In the genomic region with DNA sequence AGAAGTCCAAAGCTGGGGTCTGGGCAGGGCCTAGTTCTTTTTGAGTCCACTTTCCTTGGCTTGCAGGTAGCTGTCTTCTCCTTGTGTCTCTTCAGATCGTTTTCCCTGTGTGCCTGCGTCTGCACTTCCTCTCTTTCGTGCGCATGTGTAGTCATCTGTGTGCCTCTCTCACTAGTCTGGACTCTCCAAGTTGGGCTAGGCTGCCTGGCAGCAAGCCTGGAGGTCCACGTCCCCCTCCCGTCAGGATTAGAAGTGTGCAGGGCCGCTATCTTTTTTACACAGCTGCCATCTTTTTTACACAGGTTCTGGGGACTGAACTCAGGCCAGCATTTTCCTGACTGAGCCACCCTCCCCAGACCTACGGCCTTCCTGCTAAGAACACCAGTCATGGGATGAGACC, we compare ENCODE assay signal across 12 mouse cellular contexts. TPM values are rescaled to one million over a fixed set of nuclear protein-coding genes. Genes with fewer than 3 reads are reported as not detected.
DNase-seq lines count a peak whose midpoint lies in the region; ATAC-seq lines count a peak whose summit lies in the region.
"Had no signal": no experiment of that assay in that cellular context is flagged by ENCODE, and none has a peak within 500 bp of the region (broad histone marks: within the 10 kb centered on the region; RNA-seq: fewer than 3 reads in every experiment).

No protein-coding gene starts in this region.

- no peak overlapping the region for H3K9ac ChIP-seq in lung, embryonic 15.5 days
- no peak overlapping the region for H3K9ac ChIP-seq in forebrain, embryonic 15.5 days (replicated peaks)
- no peak overlapping the region; the same call in 1 of the 2 replicates for H3K9ac ChIP-seq in hindbrain, embryonic 16.5 days (ENCODE audit: low read depth, low read length)
- H3K9ac ChIP-seq in midbrain, embryonic 14.5 days (replicated peaks; ENCODE audit: low read length), result no peak overlapping the region
- H3K9ac ChIP-seq: neural tube, embryonic 12.5 days had no signal

- DNase-seq in lung, postnatal 14 days, result no peak
- DNase-seq in midbrain, embryonic 14.5 days, result peak; percentile 42
- DNase-seq in gastrocnemius, postnatal 4 days (ENCODE audit: low spot score in 2 of 2), result no peak
- no peak for DNase-seq in kidney, postnatal 36 days
- DNase-seq in kidney, adult 11 months, result no peak
- DNase-seq: kidney, postnatal 25 days; lung, postnatal 4 days; thymus, adult 2 months had no signal

- H3K27me3 ChIP-seq in lung, embryonic 15.5 days, result no peaks in the 10 kb centered on the region
- no peaks in the 10 kb centered on the region for H3K27me3 ChIP-seq in forebrain, embryonic 15.5 days
- no peaks in the 10 kb centered on the region for H3K27me3 ChIP-seq in hindbrain, embryonic 16.5 days (replicated peaks; ENCODE audit: control insufficient read depth, insufficient read depth, low read length)
- H3K27me3 ChIP-seq in midbrain, embryonic 14.5 days (ENCODE audit: control insufficient read depth, insufficient read depth, low read length), result no peaks in the 10 kb centered on the region
- H3K27me3 ChIP-seq: neural tube, embryonic 12.5 days had no signal

- 35% methylated on average over 8 of the region's 8 CpGs for WGBS in lung, embryonic 15.5 days
- 33% methylated on average over 8 of the region's 8 CpGs for WGBS in forebrain, embryonic 15.5 days
- WGBS in hindbrain, embryonic 16.5 days, result 52% methylated on average over 8 of the region's 8 CpGs
- 60% methylated on average over 8 of the region's 8 CpGs for WGBS in midbrain, embryonic 14.5 days

- no peak overlapping the region for H3K4me3 ChIP-seq in lung, embryonic 15.5 days
- no peak overlapping the region for H3K4me3 ChIP-seq in forebrain, embryonic 15.5 days
- H3K4me3 ChIP-seq in hindbrain, embryonic 16.5 days (ENCODE audit: low read length), result no peak overlapping the region
- no peak overlapping the region for H3K4me3 ChIP-seq in midbrain, embryonic 14.5 days (replicated peaks; ENCODE audit: low read depth, low read length)
- H3K4me3 ChIP-seq: neural tube, embryonic 12.5 days had no signal

- H3K4me2 ChIP-seq in lung, embryonic 15.5 days, result no peak overlapping the region
- H3K4me2 ChIP-seq in forebrain, embryonic 15.5 days (replicated peaks), result no peak overlapping the region
- H3K4me2 ChIP-seq in hindbrain, embryonic 16.5 days (ENCODE audit: low read length), result no peak overlapping the region
- H3K4me2 ChIP-seq in midbrain, embryonic 14.5 days (ENCODE audit: low read length), result no peak overlapping the region

- H3K4me1 ChIP-seq in lung, embryonic 15.5 days, result no peaks in the 10 kb centered on the region
- peaks cover 46% of the 10 kb centered on the region for H3K4me1 ChIP-seq in forebrain, embryonic 15.5 days
- peaks cover 22% of the 10 kb centered on the region for H3K4me1 ChIP-seq in hindbrain, embryonic 16.5 days (ENCODE audit: control insufficient read depth, insufficient read depth, low read depth, low read length)
- H3K4me1 ChIP-seq in midbrain, embryonic 14.5 days (ENCODE audit: control insufficient read depth, insufficient read depth, low read length), result peaks cover 21% of the 10 kb centered on the region

- H3K9me3 ChIP-seq in lung, embryonic 15.5 days, result no peaks in the 10 kb centered on the region
- no peaks in the 10 kb centered on the region for H3K9me3 ChIP-seq in forebrain, embryonic 15.5 days
- no peaks in the 10 kb centered on the region for H3K9me3 ChIP-seq in hindbrain, embryonic 16.5 days (ENCODE audit: control insufficient read depth, low read length)
- no peaks in the 10 kb centered on the region for H3K9me3 ChIP-seq in midbrain, embryonic 14.5 days (ENCODE audit: control insufficient read depth, low read length)
- H3K9me3 ChIP-seq: neural tube, embryonic 12.5 days had no signal

- no peaks in the 10 kb centered on the region for H3K36me3 ChIP-seq in lung, embryonic 15.5 days
- H3K36me3 ChIP-seq in forebrain, embryonic 15.5 days, result no peaks in the 10 kb centered on the region
- no peaks in the 10 kb centered on the region for H3K36me3 ChIP-seq in hindbrain, embryonic 16.5 days (ENCODE audit: control insufficient read depth, insufficient read depth, low read length)
- no peaks in the 10 kb centered on the region for H3K36me3 ChIP-seq in midbrain, embryonic 14.5 days (ENCODE audit: control insufficient read depth, insufficient read depth, low read length)
- H3K36me3 ChIP-seq: neural tube, embryonic 12.5 days had no signal

- no peak overlapping the region for H3K27ac ChIP-seq in lung, embryonic 15.5 days
- peak overlapping the region; percentile 91 for H3K27ac ChIP-seq in forebrain, embryonic 15.5 days (replicated peaks)
- H3K27ac ChIP-seq in hindbrain, embryonic 16.5 days (ENCODE audit: low read depth, low read length), result peak overlapping the region; percentile 51; the same call in 1 of the 2 replicates
- H3K27ac ChIP-seq in midbrain, embryonic 14.5 days (replicated peaks; ENCODE audit: low read depth, low read length), result peak overlapping the region; percentile 86

- peak; percentile 27; the same call in 1 of the 2 replicates for ATAC-seq in lung, embryonic 15.5 days (ENCODE audit: borderline replicate concordance, extremely low read depth, low FRiP score, low TSS enrichment)
- ATAC-seq in forebrain, embryonic 15.5 days (replicated peaks), result no peak
- ATAC-seq in hindbrain, embryonic 16.5 days, result 0 out of 2 replicates have a peak, but pooled peaks have one; percentile 15
- no peak for ATAC-seq in midbrain, embryonic 14.5 days (ENCODE audit: low FRiP score, low TSS enrichment)

RNA-seq across cellular contexts. Expression of gene Sec14l1, which starts 55.8 kb away (rescaled TPM):
- polyA plus RNA-seq in lung, embryonic 15.5 days (2015; fragmentation: Nextera tagmentation; extraction: Ambion mirVana), result 68.9 and 73.9 TPM in 2 replicates
- 69.4 and 76.8 TPM in 2 replicates for polyA plus RNA-seq in forebrain, embryonic 15.5 days (2015; fragmentation: Nextera tagmentation; extraction: Ambion mirVana)
- 53.9 and 63.4 TPM in 2 replicates for polyA plus RNA-seq in hindbrain, embryonic 16.5 days (2015; fragmentation: Nextera tagmentation; extraction: Ambion mirVana)
- 48.7 and 58.1 TPM in 2 replicates for polyA plus RNA-seq in midbrain, embryonic 14.5 days (2014; fragmentation: Nextera tagmentation; extraction: Ambion mirVana)
- total RNA-seq in gastrocnemius, postnatal 4 days (2021), result 100 to 1,000 TPM; 134 to 144 TPM

Comparison
In these comparisons a context has a peak if more than half of its experiments do, and no peak if none do; other contexts are left out.
1. ATAC-seq: peak in lung, embryonic 15.5 days (single experiment) and hindbrain, embryonic 16.5 days (single experiment); none in forebrain, embryonic 15.5 days (single experiment) and midbrain, embryonic 14.5 days (single experiment).